Mouse (Mus musculus) heart, postnatal 0 days (tissue): Measurements from ENCODE around the gene Bcar3. TPM values are rescaled to one million over a fixed set of nuclear protein-coding genes. Genes with fewer than 3 reads are reported as not detected.

ENCODE experiments used
- ATAC-seq: fragments of 200-750 bp; cut with Nextera tagmentation; 2 replicates; pipeline ENCODE4 v1.8.0; 2017; ENCODE audit warnings: low read depth, moderate number of reproducible peaks, moderate library complexity; ENCODE audit not compliant: insufficient read depth
- DNase-seq: peaks from one replicate; pipeline ENCODE4 v3.0.0-alpha.2; 2016; ENCODE audit warnings: low spot score
- H3K27ac ChIP-seq: fragments of 300-500 bp; sonication (generic); 2 replicates; pipeline ENCODE4 v1.5.1; 2014; ENCODE audit warnings: low read depth, mild to moderate bottlenecking
- H3K27me3 ChIP-seq: fragments of 300-500 bp; sonication (generic); 2 replicates; pipeline ENCODE4 v1.6.1; 2014; ENCODE audit warnings: low read length, mixed read lengths; ENCODE audit not compliant: control insufficient read depth, insufficient read depth
- H3K36me3 ChIP-seq: fragments of 300-500 bp; sonication (generic); replicated peaks from 2 replicates; pipeline ENCODE4 v1.6.1; 2014; ENCODE audit warnings: low read length, mixed read lengths; ENCODE audit not compliant: control insufficient read depth, insufficient read depth
- H3K4me1 ChIP-seq: fragments of 300-500 bp; sonication (generic); 2 replicates; pipeline ENCODE4 v1.6.1; 2014; ENCODE audit warnings: antibody characterized with exemption; ENCODE audit not compliant: control insufficient read depth, insufficient read depth
- H3K4me2 ChIP-seq: fragments of 300-500 bp; sonication (generic); 2 replicates; pipeline ENCODE4 v1.6.1; 2014; ENCODE audit warnings: low read depth, mild to moderate bottlenecking, low read length, moderate library complexity
- H3K4me3 ChIP-seq: fragments of 300-500 bp; sonication (generic); 2 replicates; pipeline ENCODE4 v1.5.1; 2014; ENCODE audit warnings: low read depth, low read length
- H3K9ac ChIP-seq: fragments of 300-500 bp; sonication (generic); replicated peaks from 2 replicates; pipeline ENCODE4 v1.6.1; 2014; ENCODE audit warnings: low read depth, low read length, mixed read lengths
- H3K9me3 ChIP-seq: fragments of 300-500 bp; sonication (generic); replicated peaks from 2 replicates; pipeline ENCODE4 v1.6.1; 2016; ENCODE audit warnings: low read length; ENCODE audit not compliant: control insufficient read depth
- CTCF ChIP-seq: IDR thresholded peaks from 2 replicates; pipeline ENCODE4 v1.5.1; 2016; ENCODE audit warnings: antibody characterized with exemption, control low read depth, low read depth
- EP300 ChIP-seq: IDR thresholded peaks from 2 replicates; pipeline ENCODE4 v1.6.1; 2016; ENCODE audit warnings: antibody characterized with exemption, low read depth
- WGBS: fragments of 180-500 bp; shearing (Covaris S2); extraction: QIAGEN DNeasy Blood & Tissue Kit; methylation state at CpG from one replicate; pipeline ENCODE4 v1.1.7; 2014; 5-methylcytosine and 5-hydroxymethylcytosine counted together
- polyA plus RNA-seq: library from polyadenylated mRNA; unstranded; fragments of >200 nt; fragmentation: Nextera tagmentation; extraction: Ambion mirVana; gene quantifications from 2 replicates; pipeline ENCODE4 v1.2.1, GENCODE M21; 2015
- total RNA-seq: library from RNA; depleted of rRNA; stranded (reverse); fragments of >200 nt; gene quantifications from 2 replicates; pipeline ENCODE4 v1.2.3, GENCODE M21; 2014; ENCODE audit warnings: low replicate concordance

Bcar3 gene
- total and polyA plus RNA-seq, 2 experiments from 2014 or later = 3.3 to 38.6 TPM

DNA sequence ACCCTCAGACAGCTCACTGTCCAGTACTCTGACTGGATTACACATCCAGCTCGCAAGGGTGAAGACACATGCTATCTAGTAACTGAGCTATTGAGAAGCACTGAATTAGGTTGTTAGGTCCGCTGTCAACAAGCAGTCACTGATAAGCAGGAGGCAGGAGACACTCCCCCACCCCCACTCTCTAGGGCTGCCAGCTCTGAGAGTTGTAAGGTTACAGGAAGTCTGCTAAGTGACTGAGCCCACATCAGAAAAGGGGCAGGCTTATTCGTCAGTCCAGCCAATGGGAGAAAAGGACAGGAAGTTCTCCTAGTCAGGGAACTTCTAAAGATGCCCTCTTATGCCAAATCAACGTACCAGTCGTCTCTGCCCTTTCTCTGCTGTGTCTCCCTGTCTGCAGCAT, 180.1 kb downstream of the Bcar3 start:
- no peak overlapping the region for H3K9ac ChIP-seq
- no peak overlapping the region for H3K4me3 ChIP-seq
- TF ChIP-seq EP300 (peak; percentile 73), CTCF (no peak)
- peaks cover 60% of the 10 kb centered on the region for H3K27me3 ChIP-seq
- peak overlapping the region; percentile 60 for H3K27ac ChIP-seq
- peak; percentile 85 for ATAC-seq
- H3K4me1 ChIP-seq = peaks cover 12% of the 10 kb centered on the region
- no peaks in the 10 kb centered on the region for H3K9me3 ChIP-seq
- DNase-seq = peak; percentile 86
- 2% methylated on average over 5 of the region's 5 CpGs for WGBS
- peak overlapping the region; percentile 40 for H3K4me2 ChIP-seq
- no peaks in the 10 kb centered on the region for H3K36me3 ChIP-seq

DNA sequence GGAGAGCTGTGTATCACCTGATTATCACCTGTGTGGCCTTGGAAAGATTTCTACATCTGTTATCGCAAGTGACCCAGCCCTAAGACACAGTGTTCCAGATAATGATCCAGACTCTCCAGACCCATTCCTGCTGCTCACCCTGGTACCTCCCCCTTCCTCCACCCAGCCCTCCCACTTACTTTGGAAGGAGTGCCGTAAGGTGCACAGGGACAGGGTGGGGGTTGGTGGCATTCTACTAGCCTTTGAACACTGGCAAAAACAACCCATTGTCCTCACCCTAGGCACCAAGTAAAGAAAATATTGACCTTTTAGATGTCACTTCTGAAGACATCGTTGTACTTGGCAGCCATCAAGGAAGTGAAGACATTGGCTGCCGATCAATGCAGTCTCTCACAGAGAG, 180.9 kb downstream of the Bcar3 start:
- H3K27ac ChIP-seq = no peak overlapping the region
- H3K4me3 ChIP-seq = no peak overlapping the region
- no peak overlapping the region for H3K4me2 ChIP-seq
- ATAC-seq (0 out of 2 replicates have a peak, but pooled peaks have one; percentile 21), DNase-seq (no peak)
- no peak overlapping the region for H3K9ac ChIP-seq
- peaks cover 12% of the 10 kb centered on the region for H3K4me1 ChIP-seq
- peaks cover 55% of the 10 kb centered on the region for H3K27me3 ChIP-seq
- no peak for TF ChIP-seq EP300
- no peak for TF ChIP-seq CTCF
- H3K36me3 ChIP-seq = no peaks in the 10 kb centered on the region
- 63% methylated on average over 4 of the region's 4 CpGs for WGBS
- no peaks in the 10 kb centered on the region for H3K9me3 ChIP-seq

DNA sequence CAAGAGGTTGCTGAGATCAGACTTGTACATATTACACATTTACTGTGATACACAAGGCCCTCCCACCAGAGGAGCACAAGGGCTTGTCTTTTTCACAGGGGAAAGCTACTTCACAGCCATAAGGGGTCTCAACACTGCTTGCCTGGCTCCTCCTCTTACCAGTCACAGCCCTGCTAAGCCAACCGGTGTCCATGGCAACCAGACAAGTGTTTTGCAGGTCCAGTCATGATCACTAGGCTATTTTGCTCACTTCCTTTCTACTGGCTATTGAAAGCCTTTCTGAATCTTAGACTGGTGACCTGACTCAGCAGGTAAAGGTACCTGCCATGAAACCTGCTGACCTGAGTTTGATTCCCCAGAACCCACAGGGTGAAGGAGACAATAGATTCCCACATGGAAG, 181.8 kb downstream of the Bcar3 start:
- H3K27me3 ChIP-seq = peaks cover 49% of the 10 kb centered on the region
- no peaks in the 10 kb centered on the region for H3K36me3 ChIP-seq
- DNase-seq = no peak
- no peak overlapping the region for H3K9ac ChIP-seq
- H3K9me3 ChIP-seq = no peaks in the 10 kb centered on the region
- no peak overlapping the region for H3K4me3 ChIP-seq
- no peak overlapping the region for H3K4me2 ChIP-seq
- peaks cover 12% of the 10 kb centered on the region for H3K4me1 ChIP-seq
- no peak for TF ChIP-seq CTCF
- WGBS = 62% methylated on average over 1 of the region's 1 CpGs
- H3K27ac ChIP-seq = no peak overlapping the region
- ATAC-seq = no peak

DNA sequence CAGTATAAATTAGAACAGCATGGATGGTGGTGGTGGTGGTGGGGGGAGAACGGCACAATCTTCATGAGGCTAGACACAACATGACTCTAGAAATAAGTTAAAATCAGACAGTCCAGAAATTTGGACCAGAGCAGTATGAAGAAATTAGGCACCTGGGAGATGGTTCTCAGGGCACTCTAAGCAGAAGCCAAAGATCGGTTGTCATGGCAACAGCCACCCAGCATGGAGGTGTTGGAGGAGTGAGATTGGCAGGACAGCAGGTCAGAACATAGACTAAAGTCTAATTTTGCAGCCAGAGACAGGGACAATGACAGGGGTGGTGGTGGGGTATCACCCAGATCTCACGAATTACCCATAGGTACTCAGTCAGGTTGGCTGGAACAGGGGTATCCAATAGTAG, 182.7 kb downstream of the Bcar3 start:
- DNase-seq = no peak
- 73% methylated on average over 3 of the region's 3 CpGs for WGBS

DNA sequence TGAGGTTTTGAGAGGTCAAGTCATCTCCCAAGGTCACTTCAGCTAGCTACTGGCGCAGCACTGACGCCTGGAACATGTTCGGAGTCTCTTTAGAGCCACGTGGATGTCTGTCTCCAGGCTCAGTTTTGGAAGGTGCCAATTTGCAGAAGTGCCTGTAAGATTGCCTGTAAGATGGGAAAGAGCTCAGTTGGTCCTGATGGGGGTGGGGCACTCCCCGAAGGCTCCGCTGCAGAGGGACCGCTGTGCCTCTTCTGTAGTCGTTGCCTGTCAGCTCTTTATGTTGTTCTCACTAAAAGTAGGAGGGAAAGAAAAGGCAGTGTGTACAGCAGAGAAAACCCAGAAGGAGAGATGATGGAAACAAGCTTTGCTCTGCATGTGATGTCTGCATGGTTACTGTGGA, 183.6 kb downstream of the Bcar3 start:
- no peak for DNase-seq
- Histone ChIP-seq H3K27me3 (peaks cover 36% of the 10 kb centered on the region), H3K4me2 (no peak overlapping the region), H3K27ac (no peak overlapping the region), H3K4me3 (no peak overlapping the region), H3K9me3 (no peaks in the 10 kb centered on the region), H3K9ac (no peak overlapping the region), H3K4me1 (peaks cover 7% of the 10 kb centered on the region), H3K36me3 (no peaks in the 10 kb centered on the region)
- 53% methylated on average over 8 of the region's 8 CpGs for WGBS
- TF ChIP-seq CTCF (no peak), EP300 (no peak)
- ATAC-seq = no peak

More for the DNA sequence above, 182.7 kb downstream of the Bcar3 start:
- H3K27ac ChIP-seq = no peak overlapping the region
- no peak overlapping the region for H3K9ac ChIP-seq
- H3K4me3 ChIP-seq = no peak overlapping the region
- no peak overlapping the region for H3K4me2 ChIP-seq
- H3K9me3 ChIP-seq = no peaks in the 10 kb centered on the region
- ATAC-seq = no peak
- no peaks in the 10 kb centered on the region for H3K36me3 ChIP-seq
- TF ChIP-seq EP300 (no peak), CTCF (no peak)
- peaks cover 7% of the 10 kb centered on the region for H3K4me1 ChIP-seq
- H3K27me3 ChIP-seq = peaks cover 45% of the 10 kb centered on the region

DNA sequence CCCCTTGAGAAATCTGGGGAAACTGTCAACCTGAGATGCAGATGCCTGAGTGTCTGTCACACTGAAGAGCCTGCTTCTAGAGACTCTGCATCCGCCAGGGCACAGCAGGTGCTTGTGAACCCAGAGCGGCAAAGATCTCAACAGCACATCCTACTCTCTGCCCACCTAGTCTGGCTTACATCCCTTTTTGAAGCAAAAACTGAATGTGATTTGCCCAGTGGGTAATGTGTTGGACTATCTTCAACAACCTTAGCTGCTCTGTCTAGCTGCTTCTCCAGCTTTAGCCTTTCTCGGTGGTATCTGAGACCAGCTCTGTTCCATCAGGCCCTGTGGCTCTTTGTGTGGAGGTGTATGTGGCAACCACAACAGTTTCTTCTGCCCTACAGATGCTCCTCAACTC, 184.8 kb downstream of the Bcar3 start:
- Histone ChIP-seq H3K27me3 (peaks cover 28% of the 10 kb centered on the region), H3K4me3 (no peak overlapping the region), H3K9ac (no peak overlapping the region), H3K4me1 (peaks cover 18% of the 10 kb centered on the region), H3K27ac (no peak overlapping the region), H3K9me3 (no peaks in the 10 kb centered on the region), H3K4me2 (no peak overlapping the region), H3K36me3 (no peaks in the 10 kb centered on the region)
- 86% methylated on average over 3 of the region's 3 CpGs for WGBS
- ATAC-seq (no peak), DNase-seq (no peak)
- no peak for TF ChIP-seq EP300
- TF ChIP-seq CTCF = no peak
